Mouse (Mus musculus) bone marrow, adult 2 months (tissue): Measurements from ENCODE around the gene H2afv. TPM values are rescaled to one million over a fixed set of nuclear protein-coding genes. Genes with fewer than 3 reads are reported as not detected.
"Not testable (repeated sequence)": the region's sequence is repeated elsewhere in the genome, so short reads cannot be mapped to it uniquely, and the experiment has no call there.

Source experiments
- H3K27ac ChIP-seq: fragments of 200-500 bp; 2 replicates; pipeline ENCODE4 v1.5.1; 2012; ENCODE audit warnings: low read depth, mild to moderate bottlenecking, control low read depth, inconsistent platforms, low read length; ENCODE audit not compliant: control insufficient read depth, poor library complexity, insufficient read depth
- H3K4me1 ChIP-seq: fragments of 200-500 bp; 2 replicates; pipeline ENCODE4 v1.6.1; 2011; ENCODE audit warnings: low read length; ENCODE audit not compliant: control insufficient read depth, insufficient read depth
- H3K4me3 ChIP-seq: fragments of 200-500 bp; replicated peaks from 2 replicates; pipeline ENCODE3; 2011; ENCODE audit warnings: mild to moderate bottlenecking, low read depth, low read length, control low read depth; ENCODE audit not compliant: control insufficient read depth
- CTCF ChIP-seq: fragments of 200-500 bp; IDR thresholded peaks from 2 replicates; pipeline ENCODE4 v1.5.1; 2011; ENCODE audit warnings: low read length, control low read depth; ENCODE audit not compliant: control insufficient read depth, insufficient read depth
- POLR2A ChIP-seq: fragments of 200-500 bp; IDR thresholded peaks from 2 replicates; pipeline ENCODE4 v1.6.1; 2011; ENCODE audit warnings: low read depth, mild to moderate bottlenecking, control low read depth, low read length, borderline replicate concordance; ENCODE audit not compliant: control insufficient read depth
- WGBS: fragments of 180-500 bp; shearing (Covaris S2); methylation state at CpG from one replicate; pipeline ENCODE4 v1.1.7; 2018; 5-methylcytosine and 5-hydroxymethylcytosine counted together
- polyA plus RNA-seq: library from polyadenylated mRNA; stranded (reverse); fragments of >200 nt; gene quantifications from 2 replicates; pipeline ENCODE4 v1.2.4, GENCODE M21; 2011; ENCODE audit warnings: low replicate concordance; ENCODE audit not compliant: missing spikeins, insufficient read depth, insufficient read length

H2afv gene
- polyA plus RNA-seq, 1 experiment = 217 TPM

DNA sequence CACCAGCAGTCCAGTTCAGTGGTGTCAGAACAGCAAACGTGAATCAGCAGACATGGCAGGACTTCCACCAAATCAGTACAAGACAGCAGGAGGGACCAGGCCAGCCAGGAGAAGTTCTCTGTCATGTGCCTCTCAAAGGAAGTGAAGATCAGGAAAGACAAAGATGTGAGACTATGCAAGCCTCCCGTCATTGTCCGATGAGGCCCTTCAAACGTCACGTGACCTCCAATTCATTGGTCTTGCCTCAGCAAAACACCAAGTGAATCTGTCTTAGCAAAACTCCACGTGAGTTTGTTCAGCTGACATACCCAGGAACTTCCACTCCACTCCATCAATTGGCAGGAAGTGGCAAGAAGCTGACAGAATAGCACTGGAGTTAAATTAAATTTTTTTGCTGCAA, 11.8 kb upstream of the H2afv start:
- Histone ChIP-seq H3K4me1 (no peaks in the 10 kb centered on the region), H3K27ac (no peak overlapping the region), H3K4me3 (no peak overlapping the region)
- TF ChIP-seq CTCF = no peak
- TF ChIP-seq POLR2A = no peak
- WGBS = 70% methylated on average over 6 of the region's 6 CpGs

- not testable (repeated sequence) for H3K27ac ChIP-seq, H3K4me1 ChIP-seq, H3K4me3 ChIP-seq
- 85% methylated on average over 5 of the region's 5 CpGs for WGBS
These were observed 3.9 kb upstream of the H2afv start for GRCm38 (mm10) chr11:6448155-6448554.

- no peak overlapping the region for H3K4me3 ChIP-seq
- H3K27ac ChIP-seq = no peak overlapping the region
- H3K4me1 ChIP-seq = no peaks in the 10 kb centered on the region
- no peak for TF ChIP-seq CTCF
- TF ChIP-seq POLR2A = no peak
- 91% methylated on average over 4 of the region's 4 CpGs for WGBS
These were observed 3.2 kb upstream of the H2afv start for GRCm38 (mm10) chr11:6447493-6447892.

- Histone ChIP-seq H3K4me1 (no peaks in the 10 kb centered on the region), H3K4me3 (no peak overlapping the region), H3K27ac (no peak overlapping the region)
- 90% methylated on average over 7 of the region's 7 CpGs for WGBS
- TF ChIP-seq POLR2A (no peak), CTCF (no peak)
These were observed 1.7 kb upstream of the H2afv start for GRCm38 (mm10) chr11:6445951-6446350.

GRCm38 (mm10) chr11:6445441-6445840, 1.2 kb upstream of the H2afv start:
- no peaks in the 10 kb centered on the region for H3K4me1 ChIP-seq
- no peak overlapping the region for H3K27ac ChIP-seq
- no peak for TF ChIP-seq CTCF
- no peak for TF ChIP-seq POLR2A
- no peak overlapping the region for H3K4me3 ChIP-seq
- 84% methylated on average over 4 of the region's 4 CpGs for WGBS

DNA sequence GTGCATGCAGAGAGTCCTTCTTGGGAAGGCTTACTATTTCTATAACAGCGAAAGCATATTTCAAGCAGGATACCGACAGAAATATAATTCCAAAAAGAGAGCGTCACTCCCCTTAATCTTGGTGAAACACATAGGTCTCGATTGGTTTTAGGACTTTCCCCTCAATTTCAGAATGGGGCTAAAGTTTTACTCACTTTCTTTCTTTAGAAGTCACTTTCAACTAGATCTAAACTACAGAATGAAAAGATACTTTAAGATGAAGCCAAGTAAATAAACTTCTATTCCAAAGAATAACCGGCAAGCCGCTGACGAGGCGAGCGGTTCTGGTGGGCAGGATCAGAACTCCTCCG, 541 bp downstream of the H2afv start:
- Histone ChIP-seq H3K4me1 (no peaks in the 10 kb centered on the region), H3K27ac (peak overlapping the region; percentile 88), H3K4me3 (peak overlapping the region; percentile 86)
- under 1% methylated on average over 10 of the region's 10 CpGs for WGBS
- TF ChIP-seq CTCF (no peak), POLR2A (no peak)

DNA sequence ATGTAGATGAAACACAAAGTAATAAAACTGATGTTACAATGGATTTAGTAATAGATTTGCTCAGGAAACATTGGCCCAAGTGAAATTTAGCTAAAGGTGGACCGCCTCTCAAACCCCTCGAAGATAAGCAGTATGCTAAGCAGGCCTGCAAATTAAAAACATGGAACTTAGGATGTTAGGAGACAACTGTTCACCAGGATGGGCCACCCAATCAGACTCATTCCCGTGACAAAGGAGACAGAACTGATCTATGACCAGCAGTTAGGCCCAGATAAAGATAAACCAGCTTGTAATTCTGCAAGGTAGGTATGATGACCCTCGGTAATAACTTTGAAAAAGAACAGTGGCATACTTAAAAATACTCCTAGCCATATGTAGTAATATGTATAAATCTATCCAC, 1.1 kb downstream of the H2afv start:
- no peak overlapping the region for H3K27ac ChIP-seq
- H3K4me1 ChIP-seq = no peaks in the 10 kb centered on the region
- 35% methylated on average over 4 of the region's 4 CpGs for WGBS
- peak overlapping the region; percentile 86 for H3K4me3 ChIP-seq
- TF ChIP-seq CTCF (no peak), POLR2A (no peak)

DNA sequence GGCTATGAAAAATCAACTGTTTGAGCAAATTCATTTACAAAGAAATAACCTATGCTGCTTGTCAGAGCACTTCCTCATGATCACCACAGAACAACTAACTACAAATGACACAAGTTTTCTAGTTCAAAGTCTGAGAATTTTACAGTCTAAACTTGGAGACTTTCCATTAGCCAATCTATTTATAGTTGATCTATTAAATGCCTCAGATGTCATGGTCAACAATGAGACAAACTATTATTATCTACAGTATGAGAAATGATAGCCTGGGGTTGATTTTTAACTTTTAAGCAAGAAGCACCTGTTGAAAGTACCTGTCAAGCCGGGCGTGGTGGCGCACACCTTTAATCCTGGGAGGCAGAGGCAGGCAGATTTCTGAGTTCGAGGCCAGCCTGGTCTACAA, 1.7 kb downstream of the H2afv start:
- WGBS = 91% methylated on average over 4 of the region's 4 CpGs
- H3K4me1 ChIP-seq = no peaks in the 10 kb centered on the region
- H3K27ac ChIP-seq = no peak overlapping the region
- H3K4me3 ChIP-seq = peak overlapping the region; percentile 33
- no peak for TF ChIP-seq CTCF
- no peak for TF ChIP-seq POLR2A

- no peak for TF ChIP-seq POLR2A
- no peak for TF ChIP-seq CTCF
- Histone ChIP-seq H3K27ac (no peak overlapping the region), H3K4me1 (no peaks in the 10 kb centered on the region), H3K4me3 (no peak overlapping the region)
- 91% methylated on average over 4 of the region's 4 CpGs for WGBS
These were observed 4.1 kb downstream of the H2afv start for GRCm38 (mm10) chr11:6440171-6440570.

DNA sequence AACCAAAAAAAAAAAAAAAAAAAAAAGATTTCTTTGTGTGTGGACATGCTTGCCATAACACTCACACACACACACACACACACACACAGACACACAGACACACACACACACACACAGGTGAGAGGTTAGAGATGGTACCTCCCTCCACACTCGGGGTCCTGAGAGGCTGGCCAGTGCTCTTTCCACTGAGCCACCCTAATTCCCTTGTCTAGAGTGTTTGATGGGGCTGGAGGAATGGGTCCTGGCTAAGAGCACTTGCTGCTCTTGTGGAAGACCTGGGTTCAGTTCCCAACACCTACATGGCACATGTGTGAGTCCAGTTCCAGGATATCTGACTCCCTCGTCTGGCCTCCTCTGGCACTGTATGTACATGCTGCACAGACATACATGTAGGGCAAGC, 6.6 kb downstream of the H2afv start:
- H3K4me1 ChIP-seq = no peaks in the 10 kb centered on the region
- 85% methylated on average over 2 of the region's 2 CpGs for WGBS
- H3K27ac ChIP-seq = no peak overlapping the region
- TF ChIP-seq CTCF (no peak), POLR2A (no peak)
- no peak overlapping the region for H3K4me3 ChIP-seq

GRCm38 (mm10) chr11:6436442-6436841, 7.8 kb downstream of the H2afv start:
- WGBS = 74% methylated on average over 8 of the region's 8 CpGs
- no peak overlapping the region for H3K4me3 ChIP-seq
- TF ChIP-seq CTCF (peak; percentile 92), POLR2A (no peak)

More at GRCm38 (mm10) chr11:6436442-6436841, 7.8 kb downstream of the H2afv start:
- H3K27ac ChIP-seq = no peak overlapping the region
- H3K4me1 ChIP-seq = no peaks in the 10 kb centered on the region
